Mouse (Mus musculus) left cerebral cortex, adult 2 months (tissue): ENCODE results near the gene 1110004F10Rik. TPM values are rescaled to one million over a fixed set of nuclear protein-coding genes. Genes with fewer than 3 reads are reported as not detected.

ENCODE experiments used
- DNase-seq, 2 experiments: peaks; one replicate each; pipeline ENCODE4 v3.0.0; 2021 to 2022; ENCODE audit warnings: low spot score in 2 of 2, mixed read lengths in 1 of 2; ENCODE audit errors: extremely low spot score in 1 of 2
- H3K27ac ChIP-seq: fragments of 200-600 bp; 2 replicates; pipeline ENCODE4 v1.8.1; 2022
- H3K4me3 ChIP-seq: fragments of 200-600 bp; 2 replicates; pipeline ENCODE4 v1.8.1; 2022
- CTCF ChIP-seq: fragments of 200-600 bp; IDR thresholded peaks from 2 replicates; pipeline ENCODE4 v1.8.1; 2022; ENCODE audit warnings: antibody characterized with exemption, mild to moderate bottlenecking, moderate library complexity
- intact Hi-C: fragments of 180-260 bp; cut with DNase I; formaldehyde crosslinking; loops from one replicate; pipeline ENCODE4 v1.15.1; 2025
- total RNA-seq, 2 experiments: library from RNA; stranded (reverse); gene quantifications; 2 replicates each; pipeline ENCODE4 v1.2.3; 2021

The 1110004F10Rik gene
- total RNA-seq, 2 experiments from 2014 or later = 87.1 to 93.6 TPM

DNA sequence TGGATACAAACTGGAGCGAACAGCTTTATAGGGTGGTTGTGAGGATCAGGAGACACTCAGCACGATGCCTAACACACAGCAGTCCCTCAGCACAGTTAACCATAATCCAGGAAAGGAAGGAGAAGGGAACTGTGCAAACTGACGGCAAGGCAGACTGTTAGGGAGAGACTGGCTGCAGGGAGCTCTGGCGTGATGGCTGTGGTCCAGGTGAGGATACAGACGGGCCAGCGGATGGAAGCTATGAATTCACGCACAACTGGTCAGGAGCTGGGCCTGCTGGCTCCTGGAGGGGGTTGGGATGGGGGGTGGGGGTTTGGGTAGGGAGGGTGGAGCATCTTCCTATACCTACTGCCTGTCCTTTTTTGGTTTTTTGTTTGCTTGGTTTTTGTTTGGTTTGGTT is 86.5 kb downstream of the 1110004F10Rik start:
- intact Hi-C loops = no loop called here
- no peak for DNase-seq
- H3K27ac ChIP-seq = no peak overlapping the region; the same call in 1 of the 2 replicates
- no peak for TF ChIP-seq CTCF
- H3K4me3 ChIP-seq = no peak overlapping the region

DNA sequence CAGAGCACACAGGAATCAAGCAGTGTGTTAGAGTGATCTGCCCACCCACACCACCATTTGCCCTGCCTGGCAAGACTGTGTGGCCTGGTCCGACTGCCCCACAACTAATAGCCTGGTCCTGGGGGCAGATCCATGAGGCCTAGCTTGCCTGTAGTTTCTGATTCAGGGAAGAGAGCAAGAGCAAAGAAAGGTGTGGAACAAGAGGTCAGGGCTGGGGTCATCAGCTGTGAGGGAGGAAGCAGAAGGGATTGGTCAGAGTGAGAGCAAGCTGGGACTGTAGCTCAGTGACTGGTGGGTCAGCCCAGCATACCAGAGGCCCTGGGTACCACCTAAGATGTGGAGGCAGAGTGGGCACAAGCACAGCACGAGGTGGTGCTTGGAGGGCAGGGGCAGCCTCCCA is 87.9 kb downstream of the 1110004F10Rik start:
- no peak for TF ChIP-seq CTCF
- Histone ChIP-seq H3K4me3 (no peak overlapping the region), H3K27ac (no peak overlapping the region)
- intact Hi-C loops = no loop called here
- DNase-seq = no peak

DNA sequence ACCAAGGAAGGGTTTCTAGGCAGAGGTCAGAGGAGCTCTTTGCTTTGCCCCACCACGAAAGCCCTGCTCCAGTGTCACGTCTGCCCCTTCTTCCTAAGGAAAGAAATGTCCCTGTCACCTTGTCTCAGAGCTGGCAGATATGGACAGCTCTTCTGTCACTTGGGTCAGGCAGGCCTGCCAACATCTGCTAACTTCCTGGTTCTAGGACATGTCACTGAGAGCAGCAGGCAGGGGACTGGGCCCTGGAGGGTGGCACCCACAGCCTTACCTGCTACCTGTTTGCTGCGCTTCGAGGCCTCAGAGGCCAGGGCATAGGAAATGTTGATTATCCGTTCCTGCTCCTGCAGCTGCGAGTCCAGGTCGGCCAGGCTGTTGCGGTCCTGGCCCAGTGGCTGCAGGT is 89.1 kb downstream of the 1110004F10Rik start:
- no peak for DNase-seq
- TF ChIP-seq CTCF = no peak
- Histone ChIP-seq H3K4me3 (no peak overlapping the region), H3K27ac (no peak overlapping the region)
- intact Hi-C loops = no loop called here

DNA sequence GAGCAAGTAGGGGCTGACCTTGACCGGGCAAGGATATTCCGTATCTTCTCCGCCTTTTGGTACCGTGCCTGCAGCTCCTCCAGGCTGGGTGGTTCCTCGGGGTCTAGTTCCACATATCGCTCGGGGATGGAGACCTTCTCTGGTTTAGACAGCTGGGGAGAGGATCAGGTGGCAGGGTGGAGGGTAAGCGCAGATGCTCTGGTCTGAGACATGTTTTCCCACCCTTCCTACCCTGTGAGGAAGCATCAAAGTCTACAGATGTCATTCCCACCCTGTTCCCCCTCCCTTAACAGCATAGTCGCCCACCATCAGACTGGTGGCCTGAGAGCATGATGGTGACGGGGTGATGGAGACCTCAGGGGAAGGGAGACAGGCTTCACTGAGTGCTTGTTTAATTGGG is 90.2 kb downstream of the 1110004F10Rik start:
- H3K27ac ChIP-seq = no peak overlapping the region
- intact Hi-C loops = no loop called here
- no peak for TF ChIP-seq CTCF
- DNase-seq = no peak
- H3K4me3 ChIP-seq = no peak overlapping the region

DNA sequence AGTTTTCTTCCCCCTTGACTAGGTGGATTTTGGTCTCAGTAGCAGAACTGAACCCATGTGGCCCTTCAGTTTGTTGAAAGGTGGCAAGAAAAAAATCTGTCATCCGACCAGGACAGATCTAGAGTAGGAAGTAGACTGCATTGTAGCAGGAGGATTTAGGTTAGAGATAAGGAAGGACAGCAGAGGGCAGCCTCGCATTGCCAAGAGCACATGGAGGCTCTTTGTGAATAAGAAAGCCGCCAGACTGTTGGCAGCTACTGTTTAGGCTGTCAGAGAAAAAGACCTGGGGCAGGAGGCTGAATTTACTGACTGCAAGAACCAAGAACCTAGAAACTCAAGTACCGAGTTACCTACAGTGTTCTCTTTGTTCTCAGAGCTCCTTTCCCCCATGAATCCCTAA is 92.2 kb downstream of the 1110004F10Rik start:
- intact Hi-C loops = loop anchor here (1.0 kb wide), 1 partner anchor 193 kb away; no protein-coding TSS in a partner anchor
- H3K4me3 ChIP-seq = no peak overlapping the region
- peak; percentile 37 for TF ChIP-seq CTCF
- H3K27ac ChIP-seq = no peak overlapping the region
- DNase-seq = no peak

DNA sequence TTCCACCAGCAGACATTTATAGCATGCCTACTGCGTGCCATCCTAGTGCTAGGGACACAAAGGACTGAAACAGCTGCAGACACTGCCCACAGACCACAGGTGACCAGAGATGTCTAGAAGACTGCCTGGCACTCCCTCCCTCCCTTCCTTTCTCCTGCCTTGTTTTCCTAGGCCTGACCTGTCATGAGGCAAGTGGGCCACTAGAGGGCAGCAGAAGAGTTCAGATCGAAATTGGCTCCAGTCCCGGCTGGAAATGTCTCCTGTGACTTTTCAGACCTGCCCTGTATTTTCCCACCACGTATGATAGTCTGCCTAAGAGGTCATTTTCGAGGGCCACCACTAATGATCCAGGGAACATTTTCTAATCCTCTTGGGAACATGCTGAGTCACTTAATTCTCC is 92.9 kb downstream of the 1110004F10Rik start:
- H3K27ac ChIP-seq = no peak overlapping the region
- intact Hi-C loops = no loop called here
- TF ChIP-seq CTCF = peak; percentile 93
- peak; percentile 79 to 82 for DNase-seq
- H3K4me3 ChIP-seq = no peak overlapping the region

DNA sequence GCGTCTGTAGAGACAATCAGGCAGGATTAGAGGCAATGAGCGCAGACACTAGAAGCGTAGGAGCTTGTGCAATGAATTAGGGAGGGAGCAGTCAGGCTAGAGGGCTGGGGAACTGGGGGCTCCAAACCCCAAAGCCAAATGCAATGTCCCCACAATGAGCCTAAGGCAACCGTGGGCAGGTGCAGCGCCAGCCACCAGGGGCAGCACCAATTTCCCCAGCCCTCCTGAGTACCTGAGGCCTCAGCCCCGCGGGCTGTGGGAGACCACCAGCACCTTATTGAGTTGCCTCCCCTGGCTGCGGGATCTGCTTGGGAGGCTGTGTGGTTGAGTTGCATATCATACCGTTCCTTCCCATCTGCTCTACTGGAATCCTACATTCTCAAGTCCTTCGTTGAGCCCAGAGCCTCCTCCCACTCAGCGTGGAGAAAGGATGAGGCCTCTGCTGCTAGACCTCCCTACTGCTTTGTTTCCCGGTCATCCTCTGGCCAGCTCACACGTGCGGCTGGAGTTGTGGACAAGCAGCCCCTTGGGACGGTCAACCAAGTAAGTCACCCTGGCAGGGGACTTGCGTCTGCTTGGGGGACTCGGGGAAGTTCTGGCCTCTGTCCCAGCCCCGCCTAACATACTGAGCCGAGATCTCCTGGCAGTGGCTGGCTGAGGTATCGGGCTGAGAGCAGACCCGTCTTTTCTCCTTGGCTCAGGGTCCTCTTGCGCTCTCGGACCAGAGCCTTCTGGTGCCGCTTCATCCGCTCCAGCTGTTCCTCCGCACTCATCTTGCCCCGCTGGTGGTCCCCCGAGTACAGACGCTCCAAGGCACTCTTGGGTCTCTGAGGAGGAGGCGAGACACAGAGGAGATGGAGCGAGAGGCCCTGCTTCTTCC is 95.5 kb downstream of the 1110004F10Rik start:
- peak; percentile 35 for TF ChIP-seq CTCF
- Histone ChIP-seq H3K27ac (peak overlapping the region; percentile 24; the same call in 1 of the 2 replicates), H3K4me3 (no peak overlapping the region)
- no peak for DNase-seq
- intact Hi-C loops = no loop called here

DNA sequence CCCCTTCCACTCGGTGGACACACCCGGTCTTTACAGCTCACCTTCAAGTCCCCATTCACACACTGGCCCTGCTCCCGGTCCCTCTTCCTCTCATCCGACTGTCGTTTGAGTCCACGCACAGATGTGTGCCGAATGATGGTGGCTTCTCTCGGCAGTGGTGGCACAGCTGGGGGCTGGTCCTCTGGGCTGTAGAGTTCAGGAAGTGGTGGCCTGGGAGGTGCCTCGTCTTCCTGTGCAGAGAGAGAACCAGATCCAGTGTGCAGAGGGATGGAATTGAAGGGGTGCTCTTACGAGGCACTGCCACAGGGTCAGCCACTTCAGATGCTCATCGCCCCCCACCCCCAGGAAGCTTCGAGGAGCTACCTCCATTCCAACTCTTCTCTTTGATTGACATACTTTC is 98.0 kb downstream of the 1110004F10Rik start:
- no peak for DNase-seq
- TF ChIP-seq CTCF = no peak
- Histone ChIP-seq H3K27ac (no peak overlapping the region), H3K4me3 (no peak overlapping the region)
- intact Hi-C loops = no loop called here

DNA sequence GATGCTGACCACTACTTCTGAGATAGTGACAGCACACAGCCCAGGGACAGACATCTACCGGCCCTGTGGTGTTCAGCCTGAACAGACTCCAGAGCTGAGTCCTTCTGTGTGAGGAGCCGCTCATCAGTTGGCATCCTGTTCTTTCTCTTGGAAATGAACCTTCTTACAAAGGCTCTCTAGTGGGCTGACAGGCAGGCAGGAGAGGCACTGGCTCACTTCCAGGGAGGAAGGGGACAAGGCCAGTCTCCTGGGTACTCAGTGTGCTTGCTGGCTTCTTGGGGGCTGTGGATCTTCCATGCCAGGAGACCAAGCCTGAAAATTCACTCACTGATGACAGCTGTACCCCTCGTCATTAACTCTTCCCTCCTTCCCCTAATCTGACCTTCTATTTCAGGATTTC is 98.5 kb downstream of the 1110004F10Rik start:
- intact Hi-C loops = no loop called here
- TF ChIP-seq CTCF = no peak
- DNase-seq = no peak
- no peak overlapping the region for H3K27ac ChIP-seq
- no peak overlapping the region for H3K4me3 ChIP-seq

DNA sequence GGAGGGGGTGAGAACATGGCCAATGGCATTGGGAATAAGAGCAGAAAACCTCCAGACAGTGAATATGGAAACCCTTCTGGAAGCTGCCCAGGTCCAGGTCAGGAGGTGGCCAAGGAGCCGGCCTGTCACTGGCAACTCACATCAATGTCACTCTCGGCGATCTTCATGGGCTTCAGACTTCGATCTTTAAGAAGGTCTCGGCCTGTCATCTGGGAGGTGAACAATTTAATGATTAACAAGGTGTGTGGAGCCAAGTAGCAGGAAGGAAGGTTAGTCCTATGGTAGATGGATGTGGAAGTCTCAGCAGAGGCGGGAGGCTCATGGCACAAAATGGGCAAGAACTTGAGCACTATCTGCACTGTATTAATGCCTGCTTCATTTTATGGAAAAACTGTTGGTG is 105.8 kb downstream of the 1110004F10Rik start:
- TF ChIP-seq CTCF = no peak
- no peak overlapping the region for H3K27ac ChIP-seq
- DNase-seq = no peak
- intact Hi-C loops = no loop called here
- H3K4me3 ChIP-seq = no peak overlapping the region

DNA sequence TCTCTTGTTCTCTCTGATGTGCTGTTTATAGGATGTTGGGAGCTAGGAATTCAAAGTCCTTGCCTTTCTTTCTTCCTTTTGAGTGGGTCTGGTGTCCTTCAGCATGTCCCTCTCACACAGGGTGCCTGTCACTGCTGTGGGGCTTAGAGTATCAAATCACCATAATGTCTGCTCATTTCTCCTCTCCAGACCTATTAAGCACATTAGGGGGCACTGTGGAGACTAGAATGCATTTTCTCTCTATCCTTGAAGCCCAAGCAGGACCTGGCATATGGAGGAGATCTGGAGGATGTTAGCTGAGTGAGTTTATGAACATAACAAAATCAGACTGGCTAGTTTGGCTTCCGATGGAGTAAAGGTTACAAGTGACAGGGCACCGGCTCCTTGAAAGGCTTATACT is 107.9 kb downstream of the 1110004F10Rik start:
- H3K27ac ChIP-seq = no peak overlapping the region
- peak; percentile 20 for TF ChIP-seq CTCF
- intact Hi-C loops = no loop called here
- DNase-seq = no peak
- H3K4me3 ChIP-seq = no peak overlapping the region

DNA sequence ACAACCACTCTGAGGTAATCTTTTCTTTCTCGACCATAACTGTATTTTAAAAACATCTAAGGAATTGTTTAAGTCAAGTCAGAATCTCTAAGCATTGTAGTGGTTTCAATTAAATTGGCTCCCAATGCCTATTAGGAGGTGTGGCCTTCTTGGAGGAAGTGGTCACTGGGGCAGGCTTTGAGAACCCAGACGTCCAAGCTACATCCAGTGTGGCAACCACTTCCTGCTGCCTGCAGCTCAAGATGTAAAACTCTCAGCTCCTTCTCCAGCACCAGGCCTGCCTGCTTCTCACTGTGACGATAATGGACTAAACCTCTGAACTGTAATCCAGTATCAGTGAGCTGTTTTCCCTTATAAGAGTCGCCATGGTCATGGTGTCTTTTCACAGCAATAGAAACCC is 110.4 kb downstream of the 1110004F10Rik start:
- no peak for DNase-seq
- Histone ChIP-seq H3K27ac (no peak overlapping the region), H3K4me3 (no peak overlapping the region)
- no peak for TF ChIP-seq CTCF
- intact Hi-C loops = no loop called here

DNA sequence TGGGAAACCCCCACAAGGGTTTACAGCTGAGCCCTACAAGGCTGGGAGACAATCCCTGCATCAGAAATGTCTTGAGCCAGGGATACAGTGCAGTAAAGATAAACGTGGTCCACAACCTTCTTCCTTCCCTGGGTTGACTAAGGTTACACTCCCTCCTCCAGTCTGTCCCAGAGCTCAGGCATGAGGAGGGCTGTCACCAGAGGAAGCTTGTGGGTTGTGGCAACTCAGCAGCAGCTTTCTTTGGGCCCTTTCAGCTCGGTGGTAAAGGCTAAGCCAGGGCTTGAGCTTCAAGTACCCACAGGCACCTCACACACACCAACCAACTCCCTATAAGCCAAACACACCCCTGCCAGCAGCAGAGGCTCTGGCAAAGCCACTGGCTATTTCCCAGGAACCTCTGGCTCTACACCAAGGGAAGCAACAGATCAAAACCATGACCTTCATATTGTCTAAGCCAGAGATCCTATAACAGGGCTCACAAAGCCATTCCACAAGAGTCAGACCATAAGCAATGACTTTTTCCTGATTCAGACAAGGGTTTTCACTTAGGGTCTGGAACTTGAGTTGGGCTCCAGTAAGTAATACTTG is 114.7 kb downstream of the 1110004F10Rik start:
- H3K27ac ChIP-seq = no peak overlapping the region
- no peak for TF ChIP-seq CTCF
- no peak overlapping the region for H3K4me3 ChIP-seq
- DNase-seq = no peak
- intact Hi-C loops = no loop called here

Other genes with a start within 250 kb of the 1110004F10Rik start
- gene Sox6, start 601 bp upstream of the 1110004F10Rik start, total RNA-seq = 10 to 100 TPM; 29.7 to 32.7 TPM
- 1 to 10 TPM; 2.5 to 2.8 TPM for gene Gm4353, start 45.2 kb downstream of the 1110004F10Rik start, total RNA-seq